Mouse (Mus musculus) spleen, adult 2 months (tissue): Measurements from ENCODE around the gene Zdhhc17.

ENCODE experiments used
- CTCF ChIP-seq: fragments of 200-500 bp; IDR thresholded peaks from 2 replicates; pipeline ENCODE4 v1.5.1; 2011; ENCODE audit warnings: mild to moderate bottlenecking, inconsistent platforms; ENCODE audit not compliant: insufficient read depth, insufficient read length, insufficient replicate concordance; ENCODE audit errors: extremely low read depth
- POLR2A ChIP-seq: fragments of 200-500 bp; IDR thresholded peaks from 2 replicates; pipeline ENCODE4 v1.6.1; 2011; ENCODE audit warnings: low read depth, low read length, inconsistent platforms

DNA sequence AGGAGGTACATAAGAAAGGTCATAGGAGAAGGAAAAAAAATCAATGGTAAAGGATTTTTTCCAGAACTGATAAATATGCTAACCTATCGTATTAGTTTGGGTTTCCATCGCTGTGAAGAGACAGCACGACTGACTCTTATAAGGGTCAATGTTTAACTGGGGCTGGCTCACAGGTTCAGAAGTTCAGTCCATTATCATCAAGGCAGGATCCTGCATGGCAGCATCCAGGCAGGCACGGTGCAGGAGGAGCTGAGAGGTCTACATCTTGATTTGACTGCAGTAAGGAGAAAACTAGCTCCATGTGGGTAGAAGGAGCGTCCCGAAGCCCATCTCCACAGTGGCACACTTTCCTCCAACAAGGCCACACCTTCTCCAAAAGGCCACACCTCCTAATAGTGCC, 29.5 kb downstream of the Zdhhc17 start:
- no peak for TF ChIP-seq CTCF
- TF ChIP-seq POLR2A, result no peak
